Mouse (Mus musculus) kidney, adult 8-10 months (tissue): ENCODE data around the gene Gm11492.

ENCODE experiments used
- DNase-seq, 2 experiments: peaks; one replicate each; pipeline ENCODE4 v3.0.0; 2022

Gene Gm11492

DNA sequence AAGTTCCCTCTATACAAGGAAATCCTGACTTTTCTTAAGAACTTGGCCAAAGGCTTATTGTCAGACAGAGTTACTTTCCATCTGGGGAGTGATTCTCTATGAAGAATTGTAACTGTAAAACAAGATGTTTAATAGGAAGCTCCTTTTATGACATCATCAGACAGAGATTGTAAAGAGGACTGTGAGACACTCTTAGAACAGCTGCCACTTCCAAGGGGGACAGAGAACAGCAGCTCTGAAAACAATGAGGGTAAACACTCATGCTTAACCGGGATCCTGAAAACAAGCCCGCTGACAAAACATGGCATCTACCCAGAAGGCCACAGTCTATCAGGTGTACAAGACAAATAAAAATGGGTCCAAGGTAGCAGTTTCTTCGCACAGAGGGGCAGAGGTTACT, at the start of gene Gm11492:
TSS of gene Gm11492 (plus strand) at position 153 of the 400 bp plus-strand sequence.
- no peak for DNase-seq

DNA sequence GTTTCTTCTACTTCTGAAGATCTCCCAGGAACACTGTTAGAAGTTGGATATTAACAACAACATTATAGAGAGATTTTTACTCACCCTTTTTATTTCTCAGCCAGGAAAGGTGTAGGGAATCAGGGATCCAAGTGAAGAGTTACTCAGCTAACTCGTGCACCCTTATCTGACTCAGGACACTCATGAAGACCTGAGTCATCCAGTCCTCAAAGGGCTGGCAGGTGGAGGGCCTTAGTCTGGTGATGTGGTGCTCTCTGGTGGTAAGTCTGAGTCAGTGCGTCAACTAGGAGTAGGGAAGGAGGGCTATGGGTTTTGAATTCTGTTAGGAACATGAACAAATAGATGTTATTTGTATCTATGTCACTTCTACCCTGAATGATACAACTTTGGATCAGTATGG, 47.2 kb upstream of the Gm11492 start:
- DNase-seq, result peak; percentile 13 to 15

DNA sequence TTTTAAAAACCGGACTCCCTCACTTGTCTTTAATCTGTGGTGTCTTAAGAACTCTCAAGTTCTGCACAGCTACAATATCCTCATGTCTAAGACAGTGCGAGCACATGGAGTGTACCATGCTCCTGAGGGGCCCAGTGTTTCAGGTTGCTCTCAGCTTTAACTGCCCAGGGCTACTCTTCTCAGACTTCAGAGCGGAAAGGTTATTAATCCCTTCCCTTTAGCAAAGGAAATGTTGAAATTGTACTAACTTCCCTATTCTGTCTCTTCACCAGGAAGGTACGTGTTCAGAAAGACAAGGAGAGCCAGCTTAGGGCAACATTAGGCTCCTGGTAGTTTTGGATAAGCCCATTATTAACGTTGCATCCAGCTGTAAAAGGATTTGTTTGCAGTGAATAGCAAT, 43.0 kb upstream of the Gm11492 start:
- no peak for DNase-seq

DNA sequence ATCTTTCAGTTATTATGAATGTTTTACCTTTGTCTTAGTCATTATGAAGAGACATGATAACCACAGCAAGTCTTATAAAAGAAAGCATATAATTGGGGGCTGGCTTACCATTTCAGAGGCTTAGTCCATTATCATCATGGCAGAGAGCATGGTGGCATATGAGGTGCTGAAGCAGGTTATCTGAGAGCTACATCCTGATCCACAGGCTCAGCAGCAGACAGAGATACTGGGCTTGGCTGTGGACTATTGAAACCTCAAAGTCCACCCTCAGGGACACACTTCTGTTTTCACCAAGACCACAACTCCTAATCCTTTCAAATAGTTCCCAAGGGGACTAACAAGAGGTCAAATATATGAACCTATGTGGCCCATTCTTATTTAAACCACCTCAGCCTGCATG, 42.5 kb upstream of the Gm11492 start:
- no peak for DNase-seq

DNA sequence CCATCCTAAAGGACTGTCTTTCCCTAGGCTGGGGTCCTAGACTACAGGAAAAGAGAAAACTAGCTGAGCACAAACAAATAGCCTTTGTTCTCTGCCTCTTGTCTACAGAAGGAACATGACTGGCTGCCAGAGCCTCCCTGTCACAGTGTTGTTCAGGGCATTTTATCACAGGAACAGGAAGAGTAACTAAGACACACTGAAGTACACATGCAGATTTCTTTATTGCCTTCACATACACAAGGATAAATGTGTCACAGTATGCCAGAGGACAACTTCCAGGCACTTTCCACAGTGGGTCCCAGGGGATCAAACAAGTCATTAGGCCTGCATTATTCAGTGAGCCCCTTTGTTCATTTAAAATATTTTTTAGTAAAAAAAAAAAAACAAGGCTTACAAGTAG, 41.7 kb upstream of the Gm11492 start:
- no peak for DNase-seq

DNA sequence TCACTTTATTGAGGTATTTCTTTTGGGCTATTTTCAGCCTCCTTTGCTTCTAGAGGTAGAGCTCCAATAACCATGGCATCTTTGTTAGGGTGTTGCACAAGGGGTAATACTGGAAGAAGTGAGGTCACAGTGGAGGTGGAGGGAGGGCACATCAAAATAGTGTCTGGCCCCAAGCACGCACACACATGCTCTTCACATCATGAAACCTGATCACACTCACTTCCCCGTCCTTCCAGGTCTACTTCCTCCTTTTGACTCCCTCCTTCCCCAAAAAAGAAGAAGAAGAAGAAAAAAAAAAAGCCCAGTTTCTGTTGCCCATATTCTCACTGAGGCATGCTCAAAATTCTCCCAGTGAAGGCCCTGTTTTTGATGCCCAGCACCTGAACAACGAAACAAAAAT, 39.1 kb upstream of the Gm11492 start:
- no peak for DNase-seq

DNA sequence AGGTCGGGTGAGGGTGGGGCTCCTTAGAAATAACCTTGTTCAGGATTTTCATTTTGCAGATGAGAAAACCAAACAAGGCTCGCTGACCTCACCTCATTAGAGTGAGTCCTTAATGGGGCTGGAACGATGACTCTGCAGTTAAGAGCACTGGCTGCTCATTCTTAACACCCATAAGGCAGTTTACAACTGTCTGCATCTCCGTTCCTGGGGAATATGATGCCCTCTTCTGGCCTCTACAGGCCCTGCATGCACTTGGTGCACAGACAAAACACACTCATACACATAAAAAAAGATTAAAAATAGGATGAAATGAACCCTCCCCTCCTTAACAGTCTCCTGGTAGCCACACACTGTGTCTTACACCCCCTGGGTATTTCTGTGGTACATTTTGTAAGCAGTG, 38.5 kb upstream of the Gm11492 start:
- no peak for DNase-seq

DNA sequence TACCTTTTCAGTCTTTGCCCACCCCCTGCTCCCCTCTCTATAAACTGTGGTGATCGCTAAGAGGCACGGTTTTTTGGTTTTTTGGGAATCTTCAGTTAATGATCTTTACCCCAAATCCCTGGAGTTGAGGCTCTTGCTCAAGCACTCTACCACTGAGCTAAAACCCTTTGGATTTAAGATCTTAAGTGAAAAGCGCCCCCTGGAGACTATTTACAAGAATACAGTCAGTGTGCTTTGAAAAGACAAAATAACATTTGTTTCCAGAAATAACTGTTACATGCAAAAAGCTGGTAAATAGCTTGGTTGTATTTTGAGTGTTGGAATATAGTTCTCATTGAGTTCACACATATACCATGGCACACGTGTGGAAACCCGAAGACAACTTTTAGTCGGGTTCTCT, 34.8 kb upstream of the Gm11492 start:
- no peak for DNase-seq

DNA sequence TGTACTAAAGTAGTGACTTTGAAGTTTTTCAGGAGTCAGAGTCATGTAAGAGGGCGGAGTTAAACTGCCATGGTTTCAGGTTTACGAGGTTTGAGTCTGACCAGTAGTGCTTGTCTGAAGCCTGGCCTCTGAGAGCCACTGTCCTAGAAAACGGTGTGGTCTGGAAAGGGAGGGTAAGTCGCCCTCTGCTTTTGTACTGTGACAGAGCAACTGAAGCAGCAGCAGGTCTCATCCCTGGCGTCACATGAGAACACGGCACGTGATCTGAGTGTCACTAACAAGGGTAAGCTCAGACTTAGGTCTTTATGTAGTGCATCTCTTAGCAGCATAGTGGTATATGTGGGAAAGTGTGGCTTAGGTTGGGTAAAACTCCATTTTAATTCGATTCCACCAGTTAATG, 24.2 kb upstream of the Gm11492 start:
- no peak for DNase-seq

DNA sequence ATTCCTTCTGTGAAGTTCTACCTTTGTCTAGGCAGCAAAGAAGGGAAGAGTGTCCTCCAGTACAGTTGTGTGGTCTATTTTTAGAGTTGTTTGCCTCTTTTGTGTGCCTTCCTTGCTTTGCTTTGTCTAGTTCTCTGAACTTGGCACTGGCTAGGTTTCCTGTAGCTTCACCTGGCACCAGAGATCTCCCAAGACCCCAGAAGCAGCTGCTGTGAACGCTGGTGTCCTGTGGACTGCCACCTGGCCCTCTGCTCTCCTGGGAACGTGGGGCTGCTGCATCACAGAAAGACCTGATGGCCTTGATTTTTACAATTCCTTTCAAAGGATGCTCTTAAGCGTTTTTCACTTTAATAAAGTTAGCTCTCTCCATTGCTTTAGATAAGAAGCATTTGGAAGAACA, 23.5 kb upstream of the Gm11492 start:
- DNase-seq, result no peak

DNA sequence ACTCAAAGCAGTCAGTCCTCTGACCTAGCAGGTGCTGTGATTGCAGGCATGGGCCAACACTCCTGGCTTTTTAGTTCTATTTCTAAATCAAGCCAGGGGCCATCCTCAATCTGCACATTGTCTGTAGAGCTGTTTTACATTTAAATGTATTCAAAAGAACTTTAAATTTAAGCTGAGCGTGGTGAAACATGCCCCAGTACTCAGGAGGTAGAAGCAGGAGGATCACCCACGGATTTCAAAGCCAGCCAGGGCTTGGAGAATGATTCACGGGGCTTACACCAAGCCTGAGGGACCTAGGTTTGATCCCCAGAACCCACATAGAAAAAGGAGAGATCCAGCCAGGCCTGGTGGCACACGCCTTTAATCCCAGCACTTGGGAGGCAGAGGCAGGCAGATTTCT, 13.1 kb upstream of the Gm11492 start:
- DNase-seq, result no peak

DNA sequence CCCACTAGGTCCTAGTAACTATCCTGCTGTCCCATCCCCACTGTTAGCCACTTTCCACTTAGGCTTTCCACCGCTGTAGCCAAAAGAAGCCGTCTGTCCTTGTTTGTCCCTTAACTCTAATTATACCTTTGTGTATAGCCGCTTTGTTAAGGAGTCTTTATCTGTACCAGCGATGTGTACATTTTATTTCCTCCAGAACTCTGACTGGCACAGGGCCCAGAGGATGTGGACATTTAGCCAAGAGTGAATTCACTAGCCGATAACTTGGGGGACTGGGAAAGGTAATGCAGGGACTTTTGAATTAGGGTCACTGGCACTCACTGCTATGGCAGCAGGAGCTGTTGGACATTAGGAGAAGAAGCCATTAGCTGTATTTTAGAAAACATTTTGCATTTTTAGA, 12.1 kb upstream of the Gm11492 start:
- no peak for DNase-seq

DNA sequence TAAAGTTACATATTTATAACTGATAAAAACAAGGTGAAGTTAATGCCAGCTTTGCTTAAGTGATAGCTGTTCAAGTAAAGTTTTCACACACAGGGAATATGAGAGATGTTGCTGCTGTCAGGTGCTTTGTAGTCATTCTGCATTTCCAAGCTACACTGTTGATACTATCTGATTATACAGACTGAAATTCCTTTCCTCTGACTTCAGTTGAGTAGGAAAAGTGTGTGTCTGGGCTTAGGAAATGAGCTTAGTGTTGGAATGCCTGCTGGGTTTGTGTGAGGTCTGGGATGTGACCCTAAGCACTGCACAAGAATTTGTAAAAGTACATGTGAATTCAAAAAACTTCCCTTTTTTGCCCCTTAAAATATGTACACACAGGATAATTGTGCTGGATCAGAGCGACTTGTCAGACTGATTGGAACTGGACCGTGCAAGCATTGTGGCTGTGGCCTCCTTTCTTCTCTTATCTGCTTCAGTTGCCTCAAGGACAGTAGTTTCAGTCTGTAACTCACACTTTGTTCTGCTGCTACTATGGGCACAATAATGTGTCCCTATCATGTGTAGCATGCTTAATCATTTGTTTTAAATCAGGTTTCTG, 11.2 kb upstream of the Gm11492 start:
- DNase-seq, result no peak

DNA sequence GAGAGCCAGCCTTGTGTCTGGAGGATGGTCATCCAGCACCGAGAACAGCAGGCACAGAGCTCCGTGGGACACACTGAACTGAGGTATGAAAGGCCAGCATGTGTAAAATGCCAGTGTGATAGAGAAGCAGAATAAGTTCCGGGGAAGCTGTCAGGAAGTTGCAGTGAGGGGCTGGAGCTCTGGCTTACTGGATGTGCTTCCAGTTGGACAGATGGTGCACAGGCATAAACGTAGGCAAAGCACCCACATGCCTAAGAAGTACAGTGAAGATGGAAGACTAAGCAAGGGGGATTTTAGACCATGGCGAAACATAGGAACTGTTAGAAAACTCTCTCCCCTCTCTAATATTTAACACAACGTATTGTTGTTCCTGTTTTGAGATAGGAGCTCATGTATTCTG, 5.2 kb upstream of the Gm11492 start:
- no peak for DNase-seq

DNA sequence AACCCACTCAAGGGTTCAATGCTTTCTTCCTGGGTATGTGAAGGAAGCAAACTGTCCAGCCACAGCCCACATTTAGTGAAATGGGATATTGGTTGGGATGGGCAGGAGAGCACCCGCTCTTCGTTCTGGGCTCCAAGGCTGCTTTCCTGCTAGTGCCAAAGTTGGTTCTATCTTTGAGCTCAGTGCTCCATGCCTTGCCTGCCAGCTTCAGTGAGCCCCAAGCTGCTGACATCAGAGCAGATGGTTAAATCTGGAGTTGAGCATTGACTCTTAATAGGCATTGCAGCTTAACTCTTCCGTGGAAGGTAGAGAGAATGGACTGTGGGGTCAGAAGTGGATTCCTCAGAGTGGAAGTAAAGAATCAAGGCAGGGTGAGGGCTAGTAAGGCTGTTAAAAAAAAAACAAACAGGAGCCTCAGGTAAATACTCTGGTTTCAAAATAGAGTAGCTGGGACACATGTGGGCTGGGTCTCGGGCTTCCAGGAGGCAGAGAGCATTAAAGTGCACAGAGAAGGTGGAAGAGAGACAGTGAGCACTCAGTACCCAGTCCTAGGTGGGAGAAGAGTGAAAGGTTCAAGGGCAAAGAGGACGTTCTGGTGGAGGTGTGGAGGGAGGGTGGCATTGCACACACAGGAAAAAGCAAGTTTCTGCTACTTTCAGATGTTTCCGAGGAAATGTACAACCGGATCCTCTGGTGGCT, 2.0 kb downstream of the Gm11492 start, which contains the start of gene Sept4:
TSS of gene Sept4 (plus strand) at position 649 of the 699 bp plus-strand sequence.
- DNase-seq, result no peak

DNA sequence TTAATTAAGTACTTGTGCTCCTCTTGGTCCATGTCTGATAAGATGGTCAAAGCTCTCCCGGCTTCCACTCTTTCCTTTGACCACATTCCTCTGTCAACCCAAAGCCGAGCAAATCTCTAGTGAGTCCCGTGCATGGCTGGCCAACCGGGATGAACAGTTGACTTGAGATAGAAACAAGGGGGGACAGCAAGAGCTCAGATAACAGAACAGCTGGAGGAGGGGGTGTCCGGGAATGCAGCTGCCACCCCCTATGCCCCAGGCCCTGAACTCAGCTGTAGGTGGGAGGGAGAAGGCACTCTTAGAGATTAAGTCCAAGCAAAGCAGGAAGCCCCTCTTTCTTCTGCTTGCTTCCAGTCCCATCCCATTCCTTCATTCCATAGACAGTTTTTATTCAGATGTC, 4.3 kb downstream of the Gm11492 start:
- no peak for DNase-seq

DNA sequence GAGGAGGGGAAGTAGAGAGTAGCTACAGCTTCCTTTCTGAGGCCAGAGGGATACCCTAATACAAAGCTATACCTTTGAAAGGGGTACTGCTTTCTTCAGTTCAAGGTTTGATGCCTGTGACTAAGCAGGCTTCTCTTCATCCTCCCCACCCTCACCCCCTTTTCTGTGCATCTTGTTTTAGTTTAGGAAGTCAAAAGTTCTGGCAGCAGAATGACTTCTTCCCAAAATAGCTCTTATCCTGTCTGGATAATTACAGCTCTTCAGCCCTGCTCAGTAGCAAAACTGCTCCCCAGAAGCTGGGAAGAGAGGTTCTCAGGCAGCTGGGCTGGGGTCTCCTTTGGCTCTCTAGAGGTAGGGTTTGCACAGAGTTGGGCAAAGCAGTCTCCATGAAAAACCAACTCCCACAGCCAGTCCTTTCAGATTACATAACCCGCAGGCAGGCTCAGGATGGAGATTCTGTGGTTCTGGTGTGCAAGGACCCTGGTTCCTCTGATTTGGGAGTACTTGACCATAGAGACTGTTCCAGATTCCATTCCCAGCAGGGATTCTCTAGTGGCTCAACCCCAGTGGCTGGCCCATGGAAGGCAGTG, 5.0 kb downstream of the Gm11492 start:
- DNase-seq, result no peak

DNA sequence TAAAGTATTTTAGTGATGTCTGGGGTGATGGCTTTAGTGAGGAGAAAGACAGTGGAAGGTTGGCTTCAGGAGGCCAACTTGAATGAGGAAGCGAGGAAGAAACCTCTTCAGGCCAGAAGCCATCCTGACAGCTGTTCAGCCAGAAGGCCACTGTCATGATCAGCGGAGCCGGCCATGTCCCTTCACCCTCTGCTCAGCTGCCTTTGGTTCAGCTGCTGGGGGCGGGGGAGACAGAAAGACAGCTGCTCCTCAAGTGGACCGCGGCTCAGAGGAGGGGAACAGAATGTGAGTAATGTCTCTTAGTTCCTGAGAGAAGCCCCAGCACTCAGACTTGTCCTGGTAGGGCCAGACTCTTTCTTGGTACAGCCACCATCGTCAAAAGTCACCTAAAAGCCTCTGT, 7.3 kb downstream of the Gm11492 start:
- no peak for DNase-seq

DNA sequence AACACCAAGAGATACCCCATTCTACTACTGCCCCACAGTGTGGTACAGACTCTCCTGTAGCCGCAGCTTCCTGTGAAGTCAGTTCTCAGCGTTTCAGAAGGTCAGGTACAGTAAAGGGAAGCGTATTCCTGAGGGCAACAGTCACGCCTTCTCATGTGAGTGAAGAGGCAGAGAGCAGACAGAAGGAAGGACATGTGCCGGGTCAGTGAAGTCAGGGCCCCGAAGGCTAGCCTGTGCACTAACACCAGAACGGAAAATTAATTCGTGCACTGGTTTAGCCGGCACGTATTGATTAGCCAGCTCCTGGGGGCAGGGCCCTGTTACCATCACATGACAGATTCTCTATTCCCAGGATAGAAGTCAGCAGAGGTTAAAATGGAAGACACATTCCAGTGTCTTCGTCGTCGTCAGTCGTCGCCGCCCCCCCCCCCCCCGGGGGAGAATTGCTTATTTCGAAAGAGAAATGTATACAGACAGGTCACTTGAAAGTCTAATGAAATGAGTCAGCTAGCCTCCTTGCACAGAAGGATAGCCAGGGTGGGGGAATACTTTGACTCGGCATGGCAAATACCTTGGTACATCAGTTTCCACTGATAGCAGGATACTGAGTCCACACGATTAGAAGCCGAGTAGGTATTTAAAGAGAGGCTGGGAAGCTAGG, 8.2 kb downstream of the Gm11492 start:
- DNase-seq, result no peak

DNA sequence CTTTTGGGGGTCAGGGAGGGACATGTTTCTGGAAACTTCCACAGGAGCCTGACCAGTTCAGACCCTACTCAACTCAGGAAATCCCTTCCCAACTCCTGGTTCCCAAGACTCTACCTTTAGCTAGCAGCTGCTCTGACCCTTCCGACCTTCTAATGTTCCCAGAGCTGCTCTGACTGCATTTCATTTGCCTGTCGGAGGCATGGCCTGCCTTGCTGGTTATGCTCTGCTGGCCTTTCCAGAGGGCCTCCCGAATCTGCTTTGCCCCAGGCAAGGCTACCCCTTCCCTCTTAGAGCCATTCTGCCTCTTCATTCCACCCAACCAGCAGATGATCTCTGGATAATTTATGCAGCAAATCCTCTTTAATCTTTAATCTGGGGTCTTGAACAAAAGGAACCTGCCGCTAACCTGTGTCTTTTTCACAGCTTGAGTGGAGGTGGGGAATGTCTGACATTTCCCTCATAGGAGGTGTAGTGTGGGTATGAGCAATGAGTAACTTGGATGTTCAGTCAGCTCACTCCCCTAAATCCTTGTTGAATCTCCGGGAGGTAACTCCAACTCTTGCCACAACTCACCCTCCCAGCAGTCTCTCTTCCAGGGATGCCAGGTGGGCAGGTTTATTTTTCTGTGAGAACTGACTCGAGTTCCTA, 11.3 kb downstream of the Gm11492 start:
- DNase-seq, result peak in 1 of 2 experiments; percentile 69

DNA sequence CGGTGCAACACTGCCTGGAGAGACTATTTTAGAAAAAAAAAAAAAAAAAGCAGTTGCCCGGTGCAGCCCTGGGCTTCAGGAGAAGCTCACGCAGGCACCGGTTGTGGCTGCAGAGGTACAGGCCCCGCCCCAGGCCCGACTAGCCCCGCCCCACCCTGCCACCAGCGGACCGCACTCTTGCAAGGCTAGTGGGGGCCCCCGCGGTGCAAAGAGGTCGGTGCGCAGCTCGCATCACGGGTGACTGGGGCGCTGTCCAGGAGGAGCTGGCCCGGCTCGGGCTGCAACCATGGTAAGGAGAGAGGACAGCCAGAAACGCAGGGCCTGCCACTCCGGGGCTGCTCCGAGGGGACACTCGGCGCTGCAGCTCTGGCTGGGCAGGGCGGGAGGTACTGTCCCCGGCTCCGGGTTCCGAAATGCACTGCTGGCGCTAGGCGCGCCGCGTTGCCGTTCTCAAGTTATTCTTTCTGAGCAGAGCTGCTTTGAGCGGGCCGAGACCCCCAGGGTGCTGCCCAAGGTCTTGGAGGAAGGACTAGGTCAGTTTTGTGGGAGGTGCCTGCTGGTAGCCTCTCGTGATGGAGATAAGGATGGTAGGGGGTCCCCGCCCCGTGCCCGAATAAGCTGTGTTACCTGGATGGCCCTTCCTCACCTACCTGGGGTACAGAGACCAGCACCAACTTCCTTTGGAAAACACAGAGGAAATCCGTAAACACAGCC, 12.0 kb downstream of the Gm11492 start:
- peak in 1 of 2 experiments; percentile 62 for DNase-seq

DNA sequence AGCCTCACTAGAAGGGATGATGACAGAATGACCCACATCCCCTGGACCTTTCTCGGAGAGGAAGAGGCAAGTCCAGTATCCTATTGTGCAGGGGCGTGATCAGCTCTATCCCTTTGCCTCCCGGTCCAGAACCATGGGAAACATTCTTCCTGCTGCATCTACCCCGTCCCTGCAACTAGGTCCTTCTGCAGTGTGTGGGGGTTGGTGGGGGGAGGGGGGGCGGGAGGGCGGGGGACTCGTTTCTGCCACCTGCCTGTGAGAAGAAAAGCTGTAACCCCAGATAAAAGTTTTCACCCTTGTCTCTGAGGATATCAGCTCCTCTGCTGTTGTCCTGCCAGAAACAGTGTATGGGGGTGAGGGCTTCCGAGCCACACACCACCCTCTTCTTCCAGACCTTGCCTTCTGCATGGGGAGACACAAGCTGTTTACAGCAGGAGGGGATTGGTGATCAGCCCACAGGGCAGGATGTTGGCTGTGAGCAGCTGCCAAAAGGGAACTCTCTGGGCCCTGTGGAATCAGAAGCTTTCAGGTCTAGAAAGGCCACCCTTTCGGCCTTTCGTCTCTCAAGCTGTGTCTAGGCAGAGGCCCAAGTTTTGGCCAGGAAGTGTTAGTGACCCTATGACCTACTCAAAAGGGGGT, 12.6 kb downstream of the Gm11492 start:
- no peak for DNase-seq
